Mouse (Mus musculus) neural tube, embryonic 13.5 days (tissue): Measurements from ENCODE around the gene Myog. TPM values are rescaled to one million over a fixed set of nuclear protein-coding genes. Genes with fewer than 3 reads are reported as not detected.

Experiments
- polyA plus RNA-seq: library from polyadenylated mRNA; unstranded; fragments of >200 nt; fragmentation: Nextera tagmentation; extraction: Ambion mirVana; gene quantifications from 2 replicates; pipeline ENCODE4 v1.2.1, GENCODE M21; 2015

Gene Myog
- polyA plus RNA-seq, 1 experiment from 2014 or later: 5.2 TPM

Other genes with a start within 250 kb of the Myog start
- 49.0 and 55.3 TPM in 2 replicates for gene Btg2, start 210.9 kb upstream of the Myog start, polyA plus RNA-seq
- 0.45 and 0.81 TPM in 2 replicates for gene Chit1, start 178.7 kb upstream of the Myog start, polyA plus RNA-seq
- gene Chil1, start 107.8 kb upstream of the Myog start, polyA plus RNA-seq: 1.9 and 2.8 TPM in 2 replicates
- 2.9 and 8.5 TPM in 2 replicates for gene Mybph, start 96.5 kb upstream of the Myog start, polyA plus RNA-seq
- gene Adora1, start 54.6 kb upstream of the Myog start, polyA plus RNA-seq: 11.1 and 12.8 TPM in 2 replicates
- 10.9 and 11.7 TPM in 2 replicates for gene Ppfia4, start 42.9 kb downstream of the Myog start, polyA plus RNA-seq
- 105 and 117 TPM in 2 replicates for gene Tmem183a, start 72.0 kb downstream of the Myog start, polyA plus RNA-seq
- gene 4933406M09Rik, start 96.0 kb downstream of the Myog start, polyA plus RNA-seq: not detected in 2 replicates
- 24.7 and 25.4 TPM in 2 replicates for gene Cyb5r1, start 115.6 kb downstream of the Myog start, polyA plus RNA-seq
- 79.7 and 84.0 TPM in 2 replicates for gene Adipor1, start 125.4 kb downstream of the Myog start, polyA plus RNA-seq
- gene Klhl12, start 165.5 kb downstream of the Myog start, polyA plus RNA-seq: 31.4 and 35.5 TPM in 2 replicates
- 65.1 and 67.4 TPM in 2 replicates for gene Rabif, start 204.7 kb downstream of the Myog start, polyA plus RNA-seq